Mouse (Mus musculus): Measurements from ENCODE around the gene Sorbs1.

The Sorbs1 gene

DNA sequence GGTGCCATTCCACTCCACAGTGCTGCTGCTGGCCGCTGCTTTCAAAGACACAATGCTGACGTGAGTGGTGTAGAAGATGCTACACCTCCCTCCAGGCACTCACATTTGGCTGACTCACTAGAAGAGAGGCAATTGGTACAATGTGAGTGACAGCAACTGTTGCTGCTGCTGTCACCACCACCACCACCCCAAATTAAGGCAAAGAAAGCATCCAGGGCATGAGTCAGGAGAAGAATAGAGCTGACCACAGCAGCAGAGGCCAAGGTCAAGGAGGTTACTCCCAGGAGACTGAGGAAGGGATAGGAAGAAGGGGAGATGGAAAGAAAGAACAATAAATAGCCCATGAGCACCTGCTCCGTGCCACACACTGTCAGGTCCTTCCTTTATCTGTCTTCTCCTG lies 84.4 kb downstream of the Sorbs1 start:
- in situ Hi-C loops (cut with MboI; ENCODE audit: low pct_unique_long_range_greater_than_20kb in 1 of 2, low sequenced_read_pairs in 2 of 2, unreplicated experiment in 1 of 2) = no loop called here

- in situ Hi-C loops (cut with MboI; ENCODE audit: low pct_unique_long_range_greater_than_20kb in 1 of 2, low sequenced_read_pairs in 2 of 2, unreplicated experiment in 1 of 2) = no loop called here
Measured at GRCm38 (mm10) chr19:40426103-40426960, 87.2 kb downstream of the Sorbs1 start.

- in situ Hi-C loops (cut with MboI; ENCODE audit: low pct_unique_long_range_greater_than_20kb in 1 of 2, low sequenced_read_pairs in 2 of 2, unreplicated experiment in 1 of 2) = no loop called here
Measured at GRCm38 (mm10) chr19:40425326-40425725, 88.3 kb downstream of the Sorbs1 start.

GRCm38 (mm10) chr19:40421037-40421436 lies 92.5 kb downstream of the Sorbs1 start:
- in situ Hi-C loops (cut with MboI; ENCODE audit: low pct_unique_long_range_greater_than_20kb in 1 of 2, low sequenced_read_pairs in 2 of 2, unreplicated experiment in 1 of 2) = no loop called here

DNA sequence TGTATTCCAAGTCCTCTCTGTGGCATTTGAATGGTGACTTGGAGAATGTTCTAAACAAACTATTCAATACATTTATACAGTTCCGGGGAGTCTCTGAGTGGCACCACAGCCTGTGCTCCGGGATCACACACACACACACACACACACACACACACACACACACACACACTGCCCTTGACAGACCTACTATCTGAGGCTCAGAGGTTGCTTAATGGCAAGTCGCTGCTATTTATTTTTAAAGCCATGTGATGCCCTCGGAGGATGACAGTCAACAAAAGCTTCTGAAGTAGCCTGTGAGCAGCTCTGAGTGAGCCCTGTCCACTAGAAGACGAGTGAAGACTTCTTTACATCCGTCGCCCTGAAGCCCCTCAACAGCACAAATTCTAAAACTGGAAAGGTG lies 94.3 kb downstream of the Sorbs1 start:
- in situ Hi-C loops (cut with MboI; ENCODE audit: low pct_unique_long_range_greater_than_20kb in 1 of 2, low sequenced_read_pairs in 2 of 2, unreplicated experiment in 1 of 2) = no loop called here

GRCm38 (mm10) chr19:40417155-40417821 lies 96.3 kb downstream of the Sorbs1 start:
- in situ Hi-C loops (cut with MboI; ENCODE audit: low pct_unique_long_range_greater_than_20kb in 1 of 2, low sequenced_read_pairs in 2 of 2, unreplicated experiment in 1 of 2) = no loop called here

DNA sequence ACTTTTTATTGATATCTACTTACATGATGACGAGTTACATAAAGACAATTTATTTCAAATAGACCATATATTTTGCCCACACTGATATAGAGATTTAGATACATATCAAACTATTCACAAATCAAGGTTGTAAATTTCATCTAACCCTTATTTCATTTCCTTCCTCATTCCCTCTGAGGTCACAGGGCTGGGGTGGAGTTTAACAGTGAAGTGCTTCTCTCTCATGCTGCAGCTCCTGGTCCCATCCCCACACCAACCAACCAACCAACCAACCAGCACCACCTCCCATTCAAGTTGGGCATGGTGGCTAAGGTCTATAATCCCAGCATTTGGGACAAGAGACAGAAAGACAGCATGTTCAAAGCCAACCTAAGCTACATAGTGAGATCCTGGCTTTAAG lies 97.9 kb downstream of the Sorbs1 start:
- in situ Hi-C loops (cut with MboI; ENCODE audit: low pct_unique_long_range_greater_than_20kb in 1 of 2, low sequenced_read_pairs in 2 of 2, unreplicated experiment in 1 of 2) = no loop called here

DNA sequence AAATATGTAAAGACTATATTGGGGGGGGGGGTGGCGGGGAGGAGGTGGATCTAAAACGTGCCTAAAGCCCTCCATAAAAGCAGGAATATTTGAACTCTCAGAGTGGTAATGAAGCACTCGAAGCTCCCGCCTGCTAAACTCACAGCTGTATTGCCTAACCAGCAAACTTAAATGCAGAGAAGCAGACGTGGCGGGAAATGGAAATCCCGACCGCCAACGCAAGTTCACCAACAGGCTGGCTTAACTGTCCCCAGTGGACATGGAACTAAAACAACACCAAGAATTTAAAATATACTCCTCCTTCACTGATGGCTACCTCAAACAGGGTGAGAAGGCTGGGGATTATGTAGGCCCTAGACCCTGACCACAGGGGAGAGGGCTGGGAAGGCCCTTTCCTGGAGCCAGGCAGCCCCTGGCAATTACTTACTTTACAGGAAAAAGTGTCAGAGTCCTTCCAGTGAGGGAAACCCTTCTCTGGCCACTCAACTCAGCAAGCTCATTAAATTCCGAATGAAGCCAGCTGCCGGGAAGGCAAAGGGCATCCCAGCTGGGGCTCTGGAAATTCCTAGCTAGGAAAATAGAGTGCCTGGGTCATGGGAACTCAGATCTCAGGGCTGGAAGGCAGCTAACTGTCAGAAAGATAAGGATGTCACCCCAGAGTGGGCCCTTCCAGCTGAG lies 98.6 kb downstream of the Sorbs1 start:
- in situ Hi-C loops (cut with MboI; ENCODE audit: low pct_unique_long_range_greater_than_20kb in 1 of 2, low sequenced_read_pairs in 2 of 2, unreplicated experiment in 1 of 2) = no loop called here

DNA sequence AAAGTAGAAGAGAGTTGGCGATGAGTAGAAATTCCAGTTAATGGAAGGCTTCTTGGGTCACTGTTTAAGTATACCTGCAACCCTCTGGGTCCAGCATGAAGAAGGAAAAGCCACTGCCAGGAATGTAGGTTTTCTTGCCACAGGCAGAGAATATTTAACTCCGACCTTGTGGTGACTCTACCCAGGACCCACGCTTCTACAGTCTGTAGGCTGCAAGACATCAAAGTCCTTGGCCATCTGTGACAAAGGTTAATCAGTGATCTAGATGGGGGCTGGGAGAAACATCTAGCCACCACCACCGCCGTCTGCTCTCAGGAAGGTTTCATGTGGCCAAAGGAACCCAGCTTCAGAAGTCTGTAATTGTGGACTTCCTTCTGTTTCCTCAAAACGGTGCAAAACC lies 99.2 kb downstream of the Sorbs1 start:
- in situ Hi-C loops (cut with MboI; ENCODE audit: low pct_unique_long_range_greater_than_20kb in 1 of 2, low sequenced_read_pairs in 2 of 2, unreplicated experiment in 1 of 2) = no loop called here

GRCm38 (mm10) chr19:40411379-40411813 lies 102.2 kb downstream of the Sorbs1 start:
- in situ Hi-C loops (cut with MboI; ENCODE audit: low pct_unique_long_range_greater_than_20kb in 1 of 2, low sequenced_read_pairs in 2 of 2, unreplicated experiment in 1 of 2) = no loop called here

DNA sequence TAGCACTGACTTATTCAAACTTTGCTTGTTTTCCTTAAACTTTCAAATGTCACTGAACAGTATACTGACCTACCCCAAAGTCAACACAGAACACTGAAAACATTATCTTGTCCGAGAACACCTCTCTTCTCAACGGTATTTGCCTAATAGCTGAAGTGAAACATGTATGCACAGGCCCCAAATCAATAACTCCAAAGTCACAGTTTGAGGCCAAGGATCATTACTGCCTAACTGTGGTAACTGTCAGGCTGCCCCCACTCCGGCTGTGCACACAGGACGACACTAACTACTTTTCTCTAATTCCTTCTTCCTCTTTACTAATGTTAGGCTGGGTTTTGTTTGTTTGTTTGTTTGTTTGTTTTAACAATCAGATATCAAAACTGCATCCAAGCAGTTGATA lies 103.1 kb downstream of the Sorbs1 start:
- in situ Hi-C loops (cut with MboI; ENCODE audit: low pct_unique_long_range_greater_than_20kb in 1 of 2, low sequenced_read_pairs in 2 of 2, unreplicated experiment in 1 of 2) = no loop called here

DNA sequence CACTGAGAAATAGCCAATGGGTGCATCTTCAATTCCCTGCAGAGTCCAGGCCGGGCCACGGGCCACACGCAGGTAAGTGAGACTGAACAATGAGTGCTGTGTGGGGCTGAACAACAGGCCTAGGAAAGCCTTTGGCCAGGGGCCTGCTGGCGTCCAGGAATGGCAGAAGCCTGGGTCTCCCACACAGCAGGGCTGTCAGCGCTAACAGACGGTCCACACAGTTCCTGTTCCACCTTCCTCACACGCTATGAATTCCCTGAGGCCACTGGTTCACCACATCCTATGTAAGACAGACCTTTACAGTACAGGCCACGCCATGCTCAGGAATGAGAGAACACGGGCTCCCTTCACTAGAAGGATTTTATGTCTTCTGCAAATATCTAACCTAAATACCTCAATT lies 103.5 kb downstream of the Sorbs1 start:
- in situ Hi-C loops (cut with MboI; ENCODE audit: low pct_unique_long_range_greater_than_20kb in 1 of 2, low sequenced_read_pairs in 2 of 2, unreplicated experiment in 1 of 2) = no loop called here

DNA sequence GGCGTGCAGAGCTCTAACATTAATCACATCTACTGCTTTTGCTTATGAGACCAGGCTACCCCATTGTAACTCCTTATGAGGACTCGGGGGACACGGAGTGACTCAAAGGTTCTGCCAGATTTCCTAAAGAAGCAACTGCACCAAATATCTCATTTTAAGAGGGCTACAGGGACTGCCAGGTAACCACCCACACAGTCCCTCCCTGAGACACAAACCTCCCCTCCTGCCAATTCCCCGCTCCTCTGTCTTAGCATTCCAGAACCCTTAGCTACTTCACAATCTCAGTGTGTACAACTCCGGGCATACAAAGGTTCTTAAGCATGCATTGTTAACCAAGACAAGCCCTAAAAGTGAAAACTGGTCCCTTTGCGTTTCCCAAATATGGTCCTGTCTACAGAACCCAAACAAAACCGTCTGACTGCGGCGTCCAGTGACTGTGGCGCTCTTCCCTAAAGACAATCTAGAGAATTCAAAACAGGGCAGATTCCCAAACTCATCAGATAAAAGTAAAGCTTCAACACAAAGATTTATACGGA lies 104.0 kb downstream of the Sorbs1 start:
- in situ Hi-C loops (cut with MboI; ENCODE audit: low pct_unique_long_range_greater_than_20kb in 1 of 2, low sequenced_read_pairs in 2 of 2, unreplicated experiment in 1 of 2) = no loop called here

DNA sequence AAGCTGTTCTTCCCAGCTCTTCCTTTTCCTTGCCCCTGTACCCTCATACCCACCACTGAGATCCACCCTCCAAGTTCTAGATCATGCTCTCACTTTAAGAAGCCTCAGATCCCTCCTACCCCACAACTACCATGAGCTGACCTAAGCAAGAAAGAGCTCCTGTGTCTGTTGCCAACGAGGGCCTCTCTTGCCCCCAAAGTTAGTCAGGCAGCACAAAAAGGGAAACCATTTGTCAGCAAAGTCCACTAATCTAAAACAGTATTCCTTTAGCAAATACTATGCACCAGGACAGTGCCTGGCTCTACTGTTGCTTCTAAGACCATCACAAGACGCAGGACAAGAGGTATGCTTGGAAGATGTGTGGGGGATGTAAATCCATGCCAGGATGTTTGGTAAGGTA lies 106.4 kb downstream of the Sorbs1 start:
- in situ Hi-C loops (cut with MboI; ENCODE audit: low pct_unique_long_range_greater_than_20kb in 1 of 2, low sequenced_read_pairs in 2 of 2, unreplicated experiment in 1 of 2) = no loop called here

GRCm38 (mm10) chr19:40406661-40407060 lies 106.9 kb downstream of the Sorbs1 start:
- in situ Hi-C loops (cut with MboI; ENCODE audit: low pct_unique_long_range_greater_than_20kb in 1 of 2, low sequenced_read_pairs in 2 of 2, unreplicated experiment in 1 of 2) = no loop called here

DNA sequence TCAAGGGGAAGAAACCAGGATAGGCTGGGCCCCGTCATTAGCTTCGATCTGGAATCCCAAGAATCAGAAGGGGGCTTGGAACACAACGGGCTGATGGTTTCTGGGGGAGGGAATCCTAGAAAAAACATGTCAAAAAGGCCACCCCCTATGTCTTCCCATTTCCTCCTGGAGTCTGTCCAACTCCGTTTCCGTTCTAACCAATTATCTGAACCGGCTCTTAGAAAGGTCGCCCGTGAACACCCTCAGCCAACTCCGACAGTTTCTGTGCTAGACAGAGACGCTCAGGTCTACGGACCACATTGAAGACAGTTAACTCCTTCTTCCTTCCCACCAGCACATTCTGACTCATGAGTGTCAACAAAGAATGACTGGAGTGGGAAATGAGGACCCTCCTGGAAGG lies 107.8 kb downstream of the Sorbs1 start:
- in situ Hi-C loops (cut with MboI; ENCODE audit: low pct_unique_long_range_greater_than_20kb in 1 of 2, low sequenced_read_pairs in 2 of 2, unreplicated experiment in 1 of 2) = no loop called here

GRCm38 (mm10) chr19:40404582-40404981 lies 109.0 kb downstream of the Sorbs1 start:
- in situ Hi-C loops (cut with MboI; ENCODE audit: low pct_unique_long_range_greater_than_20kb in 1 of 2, low sequenced_read_pairs in 2 of 2, unreplicated experiment in 1 of 2) = no loop called here

- in situ Hi-C loops (cut with MboI; ENCODE audit: low pct_unique_long_range_greater_than_20kb in 1 of 2, low sequenced_read_pairs in 2 of 2, unreplicated experiment in 1 of 2) = no loop called here
Measured at GRCm38 (mm10) chr19:40403999-40404398, 109.6 kb downstream of the Sorbs1 start.
